Comparison of ENCODE assay signal across 12 mouse cellular contexts in genomic region chr12:103513451-103513871, GRCm38 (mm10). TPM values are rescaled to one million over a fixed set of nuclear protein-coding genes. Genes with fewer than 3 reads are reported as not detected.
DNase-seq lines count a peak whose midpoint lies in the region; ATAC-seq and TF ChIP-seq lines count a peak whose summit lies in the region.
"Had no signal": no experiment of that assay in that cellular context is flagged by ENCODE, and none has a peak within 500 bp of the region (broad histone marks: within the 10 kb centered on the region; RNA-seq: fewer than 3 reads in every experiment).

No protein-coding gene starts in this region.

- H3K4me1 ChIP-seq in neural tube, embryonic 12.5 days = no peaks in the 10 kb centered on the region
- peaks cover 12% of the 10 kb centered on the region for H3K4me1 ChIP-seq in midbrain, embryonic 13.5 days (replicated peaks)
- H3K4me1 ChIP-seq in kidney, embryonic 16.5 days (ENCODE audit: insufficient read depth, low read length) = no peaks in the 10 kb centered on the region

- H3K4me2 ChIP-seq in neural tube, embryonic 12.5 days (replicated peaks) = no peak overlapping the region
- no peak overlapping the region for H3K4me2 ChIP-seq in midbrain, embryonic 13.5 days (replicated peaks)
- H3K4me2 ChIP-seq in kidney, embryonic 16.5 days (replicated peaks; ENCODE audit: low read depth, low read length) = no peak overlapping the region

- H3K27ac ChIP-seq in neural tube, embryonic 12.5 days = no peak overlapping the region
- peak overlapping the region; percentile 92 for H3K27ac ChIP-seq in layer of hippocampus, adult 2 months
- H3K27ac ChIP-seq in midbrain, embryonic 13.5 days = no peak overlapping the region
- H3K27ac ChIP-seq in kidney, embryonic 16.5 days (ENCODE audit: low read length) = no peak overlapping the region
- H3K27ac ChIP-seq: macrophage had no signal

- 30% methylated on average over 4 of the region's 4 CpGs for WGBS in neural tube, embryonic 12.5 days
- 15% methylated on average over 4 of the region's 4 CpGs for WGBS in midbrain, embryonic 13.5 days
- 53% methylated on average over 4 of the region's 4 CpGs for WGBS in kidney, embryonic 16.5 days

- DNase-seq in neural tube, embryonic 10.5 days (ENCODE audit: extremely low spot score, low spot score) = no peak
- peak in 1 of 2 experiments; percentile 62 for DNase-seq in layer of hippocampus, adult 2 months (ENCODE audit: low spot score in 2 of 2)
- peak; percentile 70 for DNase-seq in telencephalon, adult 2 months (ENCODE audit: low read depth, low spot score)
- no peak for DNase-seq in ovary, adult 18-20 months (ENCODE audit: low spot score)
- DNase-seq: heart, adult 18-20 months; spleen, adult 18-20 months had no signal

- no peak overlapping the region for H3K4me3 ChIP-seq in neural tube, embryonic 12.5 days
- H3K4me3 ChIP-seq in layer of hippocampus, adult 2 months = no peak overlapping the region
- no peak overlapping the region for H3K4me3 ChIP-seq in midbrain, embryonic 13.5 days (replicated peaks)
- no peak overlapping the region for H3K4me3 ChIP-seq in kidney, embryonic 16.5 days (ENCODE audit: low read length)

- no peaks in the 10 kb centered on the region for H3K9me3 ChIP-seq in neural tube, embryonic 12.5 days
- H3K9me3 ChIP-seq in midbrain, embryonic 13.5 days = no peaks in the 10 kb centered on the region
- no peaks in the 10 kb centered on the region for H3K9me3 ChIP-seq in kidney, embryonic 16.5 days (ENCODE audit: low read length)

- no peak overlapping the region for H3K9ac ChIP-seq in neural tube, embryonic 12.5 days
- H3K9ac ChIP-seq in midbrain, embryonic 13.5 days (replicated peaks) = no peak overlapping the region
- H3K9ac ChIP-seq in kidney, embryonic 16.5 days (replicated peaks; ENCODE audit: low read length) = no peak overlapping the region

- no peaks in the 10 kb centered on the region for H3K36me3 ChIP-seq in neural tube, embryonic 12.5 days
- no peaks in the 10 kb centered on the region for H3K36me3 ChIP-seq in midbrain, embryonic 13.5 days
- H3K36me3 ChIP-seq in kidney, embryonic 16.5 days (ENCODE audit: insufficient read depth, low read length) = no peaks in the 10 kb centered on the region

- no peaks in the 10 kb centered on the region for H3K27me3 ChIP-seq in neural tube, embryonic 12.5 days (replicated peaks)
- H3K27me3 ChIP-seq in midbrain, embryonic 13.5 days = no peaks in the 10 kb centered on the region
- no peaks in the 10 kb centered on the region for H3K27me3 ChIP-seq in kidney, embryonic 16.5 days (ENCODE audit: insufficient read depth, low read length)

- ATAC-seq in neural tube, embryonic 12.5 days (ENCODE audit: low FRiP score, low read depth) = peak; percentile 66; the same call in 1 of the 2 replicates
- ATAC-seq in midbrain, embryonic 13.5 days = peak; percentile 92
- no peak for ATAC-seq in kidney, embryonic 16.5 days (ENCODE audit: low FRiP score, low TSS enrichment)
- ATAC-seq in inflammation-experienced regulatory T-cells, adult 6 months = no peak
- ATAC-seq: activated CD4-positive, CD25-positive, alpha-beta regulatory T cell, adult 4 months had no signal

- TF ChIP-seq CTCF in layer of hippocampus, adult 2 months (conservative IDR thresholded peaks at IDR 0.05) = 0 out of 2 replicates have a peak, but pooled peaks have one; percentile 9

RNA-seq across cellular contexts. Expression of gene Ppp4r4, which starts 18.6 kb away (rescaled TPM):
- polyA plus RNA-seq in neural tube, embryonic 12.5 days (2016; fragmentation: Nextera tagmentation; extraction: Ambion mirVana) = 2.3 and 2.6 TPM in 2 replicates
- total RNA-seq in layer of hippocampus, adult 2 months (2021) = 10 to 100 TPM; 47.8 to 50.5 TPM
- polyA plus RNA-seq in midbrain, embryonic 13.5 days (2015; fragmentation: Nextera tagmentation; extraction: Ambion mirVana) = 2.0 and 2.2 TPM in 2 replicates
- polyA plus RNA-seq in kidney, embryonic 16.5 days (2015; fragmentation: Nextera tagmentation; extraction: Ambion mirVana) = 1.1 and 1.2 TPM in 2 replicates
- under 1 TPM in 1 of 3 experiments, not detected in 2; 0.28 TPM for polyA plus RNA-seq in inflammation-experienced regulatory T-cells, adult 6 months (2017; shearing (Covaris generic))

RNA-seq across cellular contexts. Expression of gene Ifi27l2b, which starts 56.4 kb away (rescaled TPM):
- polyA plus RNA-seq in neural tube, embryonic 12.5 days (2016; fragmentation: Nextera tagmentation; extraction: Ambion mirVana) = not detected in 2 replicates
- not detected for total RNA-seq in layer of hippocampus, adult 2 months (2021)
- polyA plus RNA-seq in midbrain, embryonic 13.5 days (2015; fragmentation: Nextera tagmentation; extraction: Ambion mirVana) = not detected in 2 replicates
- not detected in 2 replicates for polyA plus RNA-seq in kidney, embryonic 16.5 days (2015; fragmentation: Nextera tagmentation; extraction: Ambion mirVana)
- not detected for polyA plus RNA-seq in inflammation-experienced regulatory T-cells, adult 6 months (2017; shearing (Covaris generic))
- total RNA-seq: heart, adult 18-20 months had no signal
- polyA plus RNA-seq: activated CD4-positive, CD25-positive, alpha-beta regulatory T cell, adult 4 months; macrophage had no signal

Comparison
In these comparisons a context has a peak if more than half of its experiments do, and no peak if none do; other contexts are left out.
1. ATAC-seq: peak in neural tube, embryonic 12.5 days (single experiment) and midbrain, embryonic 13.5 days (single experiment); none in kidney, embryonic 16.5 days (single experiment) and inflammation-experienced regulatory T-cells, adult 6 months (single experiment).